Mouse (Mus musculus): ENCODE measurements around the gene 2310034G01Rik. TPM values are rescaled to one million over a fixed set of nuclear protein-coding genes. Genes with fewer than 3 reads are reported as not detected.

The 2310034G01Rik gene
- polyA plus RNA-seq, 1 experiment, result 3.4 TPM

DNA sequence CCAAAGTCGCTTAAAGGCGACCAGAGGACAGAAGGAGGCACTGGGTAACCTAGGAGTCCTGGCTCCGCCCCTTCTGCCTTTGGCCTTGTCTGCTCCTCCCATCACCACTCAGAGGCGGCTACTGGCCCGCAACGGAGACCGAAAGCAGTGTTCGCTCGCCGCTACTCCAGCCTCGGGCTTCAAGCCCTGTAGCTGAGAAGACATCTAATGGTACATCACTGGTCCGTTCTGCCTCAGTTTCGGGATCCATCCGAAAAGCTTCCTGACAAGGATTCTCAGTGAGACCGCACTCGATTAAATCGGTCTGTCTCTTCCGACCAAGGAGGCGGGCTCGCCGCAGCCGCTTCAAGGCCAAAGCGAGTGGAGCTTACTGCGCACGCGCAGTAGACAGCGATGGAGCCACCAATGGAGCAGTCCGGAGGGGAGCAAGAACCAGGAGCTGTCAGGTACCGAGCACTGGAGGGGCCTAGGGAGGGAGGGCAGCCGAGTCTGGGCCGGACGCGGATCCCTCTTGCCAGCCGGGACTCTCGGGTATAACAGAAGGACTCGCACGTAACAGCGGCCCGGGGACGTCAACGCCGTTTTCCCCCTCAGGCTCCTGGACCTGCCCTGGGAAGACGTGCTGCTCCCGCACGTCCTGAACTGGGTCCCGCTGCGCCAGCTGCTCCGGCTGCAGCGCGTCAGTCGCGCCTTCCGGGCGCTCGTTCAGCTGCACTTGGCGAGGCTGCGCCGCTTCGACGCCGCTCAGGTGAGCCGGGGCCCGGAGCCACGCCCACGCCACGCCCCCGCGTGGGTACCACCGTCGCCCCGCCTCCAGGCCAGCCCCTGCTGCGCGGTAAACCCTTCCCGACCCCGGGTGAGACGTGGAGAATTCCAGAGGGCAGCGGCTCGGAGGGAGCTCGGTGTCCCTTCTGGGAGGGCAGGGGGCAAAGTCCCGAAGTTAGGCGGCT, 21.7 kb downstream of the 2310034G01Rik start, which contains the start of gene Fbxl15:
Gene Fbxl15 (plus strand): TSS at position 104 of the 950 bp plus-strand sequence.
- Histone ChIP-seq H3K4me3 (ENCODE audit: low read depth, low read length) (peak within 1 kb of the TSS; percentile 69), H3K36me3 (ENCODE audit: control insufficient read depth, insufficient read depth, low read length) (peaks cover 11% of the 10 kb centered on the region; the same call in 1 of the 2 replicates)
- under 1% methylated on average over 81 of the region's 81 CpGs for WGBS

DNA sequence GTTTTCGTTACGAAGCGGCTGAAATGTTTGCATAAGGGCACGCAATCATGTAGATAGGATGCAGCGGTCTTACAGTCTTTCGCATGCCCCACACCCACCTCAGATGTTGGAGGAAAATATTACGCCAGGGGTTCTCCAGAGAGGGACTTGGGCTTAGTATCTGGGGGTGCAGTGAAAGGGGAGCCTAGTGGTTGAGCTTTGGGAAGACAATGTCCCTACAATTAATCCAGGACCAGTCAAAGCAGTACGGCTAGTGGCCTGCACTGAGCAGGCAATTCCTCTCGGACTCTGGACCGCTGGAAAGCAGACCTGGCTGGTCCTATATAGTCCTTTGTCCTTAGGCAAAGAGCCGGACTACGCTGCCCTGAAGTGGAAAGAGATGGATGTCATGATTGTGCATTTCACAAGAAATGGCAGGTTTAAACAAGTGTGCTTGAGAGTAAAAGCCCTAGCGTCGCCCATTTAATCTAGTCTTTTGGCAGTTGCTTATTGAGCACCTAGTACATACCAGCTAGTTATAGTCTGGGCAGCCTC, 22.5 kb downstream of the 2310034G01Rik start:
- TF ChIP-seq CTCF (IDR thresholded peaks at IDR 0.05; ENCODE audit: extremely low read depth, insufficient read length, insufficient replicate concordance, low read depth, low read length) (no peak), POLR2A (IDR thresholded peaks at IDR 0.05; ENCODE audit: low read depth, low read length) (no peak)
- H3K27ac ChIP-seq (ENCODE audit: insufficient read depth, low read depth, low read length), result peak overlapping the region; percentile 87; the same call in 1 of the 2 replicates
- 15% methylated on average over 14 of the region's 14 CpGs for WGBS
- H3K4me3 ChIP-seq (ENCODE audit: low read depth, low read length), result peak overlapping the region; percentile 69
- peaks cover 15% of the 10 kb centered on the region for H3K4me1 ChIP-seq (ENCODE audit: control insufficient read depth, insufficient read depth, insufficient read length, low read length)
- H3K27me3 ChIP-seq (ENCODE audit: control insufficient read depth, insufficient read depth, low read length), result peaks cover 11% of the 10 kb centered on the region; the same call in 1 of the 2 replicates
- H3K36me3 ChIP-seq (ENCODE audit: control insufficient read depth, insufficient read depth, low read length), result peaks cover 11% of the 10 kb centered on the region; the same call in 1 of the 2 replicates

More for the DNA sequence above, 21.7 kb downstream of the 2310034G01Rik start, which contains the start of gene Fbxl15:
- peaks cover 11% of the 10 kb centered on the region; the same call in 1 of the 2 replicates for H3K27me3 ChIP-seq (ENCODE audit: control insufficient read depth, insufficient read depth, low read length)
- peaks cover 15% of the 10 kb centered on the region for H3K4me1 ChIP-seq (ENCODE audit: control insufficient read depth, insufficient read depth, insufficient read length, low read length)
- H3K27ac ChIP-seq (ENCODE audit: insufficient read depth, low read depth, low read length), result peak within 1 kb of the TSS; percentile 87
- TF ChIP-seq CTCF (IDR thresholded peaks at IDR 0.05; ENCODE audit: extremely low read depth, insufficient read length, insufficient replicate concordance, low read depth, low read length) (no peak), POLR2A (IDR thresholded peaks at IDR 0.05; ENCODE audit: low read depth, low read length) (peak; percentile 55)

- peaks cover 15% of the 10 kb centered on the region for H3K4me1 ChIP-seq (ENCODE audit: control insufficient read depth, insufficient read depth, insufficient read length, low read length)
- WGBS, result 1% methylated on average over 35 of the region's 35 CpGs
- H3K27me3 ChIP-seq (ENCODE audit: control insufficient read depth, insufficient read depth, low read length), result peaks cover 11% of the 10 kb centered on the region; the same call in 1 of the 2 replicates
- H3K36me3 ChIP-seq (ENCODE audit: control insufficient read depth, insufficient read depth, low read length), result peaks cover 10% of the 10 kb centered on the region; the same call in 1 of the 2 replicates
- H3K27ac ChIP-seq (ENCODE audit: insufficient read depth, low read depth, low read length), result peak within 1 kb of the TSS; percentile 87; the same call in 1 of the 2 replicates
- H3K4me3 ChIP-seq (ENCODE audit: low read depth, low read length), result peak within 1 kb of the TSS; percentile 69
- TF ChIP-seq POLR2A (IDR thresholded peaks at IDR 0.05; ENCODE audit: low read depth, low read length) (no peak; the same call in 1 of the 2 replicates), CTCF (IDR thresholded peaks at IDR 0.05; ENCODE audit: extremely low read depth, insufficient read length, insufficient replicate concordance, low read depth, low read length) (no peak)
Observed at GRCm38 (mm10) chr19:46326756-46327305, 23.3 kb downstream of the 2310034G01Rik start, which contains the start of gene Psd. Gene Psd, minus strand, starts transcription at chr19:46327156.

DNA sequence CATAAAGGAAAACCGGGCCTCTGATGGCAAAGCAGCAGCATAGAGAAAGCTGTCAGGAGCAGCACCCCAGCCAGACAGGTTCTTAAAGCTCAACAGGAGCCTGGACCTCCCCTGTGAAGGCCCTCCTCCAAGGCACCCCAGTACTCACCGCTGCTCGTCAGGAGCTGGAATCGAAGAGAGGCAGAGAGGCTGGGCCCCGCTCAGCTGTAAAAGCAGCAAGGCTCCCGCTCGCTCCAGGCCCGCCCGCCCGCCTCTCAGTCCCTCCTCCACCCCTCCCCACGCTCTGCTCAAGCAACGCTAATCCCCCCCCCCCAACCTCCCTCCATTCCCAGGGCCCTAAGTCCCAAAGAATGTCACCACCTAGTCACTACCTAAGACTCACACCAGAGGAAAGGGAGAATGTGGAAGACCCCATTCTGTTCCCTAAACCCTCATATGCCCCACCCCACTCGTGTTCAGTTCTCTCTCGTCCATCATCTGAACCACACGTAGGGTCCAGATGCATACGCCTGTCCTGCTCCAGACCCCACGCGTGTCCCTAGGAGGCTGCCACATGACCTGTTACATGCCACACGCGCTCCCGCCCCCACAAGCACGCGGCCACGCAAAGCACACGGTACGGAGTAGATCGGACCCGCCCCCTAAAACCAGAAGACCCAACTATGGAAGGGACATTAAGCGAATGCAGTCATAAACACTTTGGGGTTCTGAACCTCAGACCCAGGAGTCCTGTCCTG, 23.9 kb downstream of the 2310034G01Rik start:
- Histone ChIP-seq H3K27me3 (ENCODE audit: control insufficient read depth, insufficient read depth, low read length) (peaks cover 11% of the 10 kb centered on the region; the same call in 1 of the 2 replicates), H3K4me1 (ENCODE audit: control insufficient read depth, insufficient read depth, insufficient read length, low read length) (peaks cover 15% of the 10 kb centered on the region), H3K4me3 (ENCODE audit: low read depth, low read length) (no peak overlapping the region), H3K27ac (ENCODE audit: insufficient read depth, low read depth, low read length) (no peak overlapping the region), H3K36me3 (ENCODE audit: control insufficient read depth, insufficient read depth, low read length) (peaks cover 5% of the 10 kb centered on the region; the same call in 1 of the 2 replicates)
- 13% methylated on average over 29 of the region's 29 CpGs for WGBS
- TF ChIP-seq CTCF (IDR thresholded peaks at IDR 0.05; ENCODE audit: extremely low read depth, insufficient read length, insufficient replicate concordance, low read depth, low read length) (no peak), POLR2A (IDR thresholded peaks at IDR 0.05; ENCODE audit: low read depth, low read length) (no peak)

GRCm38 (mm10) chr19:46324918-46325317, 25.2 kb downstream of the 2310034G01Rik start:
- no peak for TF ChIP-seq POLR2A (IDR thresholded peaks at IDR 0.05; ENCODE audit: low read depth, low read length)
- no peak for TF ChIP-seq CTCF (IDR thresholded peaks at IDR 0.05; ENCODE audit: extremely low read depth, insufficient read length, insufficient replicate concordance, low read depth, low read length)
- H3K27ac ChIP-seq (ENCODE audit: insufficient read depth, low read depth, low read length), result no peak overlapping the region
- H3K4me1 ChIP-seq (ENCODE audit: control insufficient read depth, insufficient read depth, insufficient read length, low read length), result peaks cover 15% of the 10 kb centered on the region
- H3K27me3 ChIP-seq (ENCODE audit: control insufficient read depth, insufficient read depth, low read length), result peaks cover 11% of the 10 kb centered on the region; the same call in 1 of the 2 replicates
- 46% methylated on average over 5 of the region's 5 CpGs for WGBS
- no peaks in the 10 kb centered on the region for H3K36me3 ChIP-seq (ENCODE audit: control insufficient read depth, insufficient read depth, low read length)
- H3K4me3 ChIP-seq (ENCODE audit: low read depth, low read length), result no peak overlapping the region

DNA sequence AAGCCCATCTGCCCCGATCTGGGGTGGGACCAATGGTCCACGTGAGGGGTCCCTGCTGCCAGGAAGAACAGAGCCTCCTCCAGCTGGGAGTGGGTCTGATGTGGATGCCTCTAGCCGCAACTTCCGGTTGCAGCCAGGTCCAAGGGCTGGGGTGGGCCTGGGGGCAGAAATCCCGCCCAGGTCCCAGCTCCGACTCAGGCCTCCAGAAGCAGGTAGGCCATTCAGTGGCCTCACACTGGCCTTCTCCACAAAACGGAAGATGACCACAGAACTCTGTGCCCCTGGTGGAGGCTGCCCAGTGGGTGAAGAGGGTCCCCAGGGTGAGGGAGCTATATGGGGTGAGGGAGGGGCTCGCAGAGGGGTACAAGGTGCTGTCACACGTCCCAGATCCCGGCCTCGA, 25.7 kb downstream of the 2310034G01Rik start:
- Histone ChIP-seq H3K4me3 (ENCODE audit: low read depth, low read length) (no peak overlapping the region), H3K27ac (ENCODE audit: insufficient read depth, low read depth, low read length) (no peak overlapping the region), H3K4me1 (ENCODE audit: control insufficient read depth, insufficient read depth, insufficient read length, low read length) (peaks cover 14% of the 10 kb centered on the region), H3K36me3 (ENCODE audit: control insufficient read depth, insufficient read depth, low read length) (no peaks in the 10 kb centered on the region), H3K27me3 (ENCODE audit: control insufficient read depth, insufficient read depth, low read length) (peaks cover 16% of the 10 kb centered on the region; the same call in 1 of the 2 replicates)
- 63% methylated on average over 11 of the region's 11 CpGs for WGBS
- TF ChIP-seq CTCF (IDR thresholded peaks at IDR 0.05; ENCODE audit: extremely low read depth, insufficient read length, insufficient replicate concordance, low read depth, low read length) (no peak), POLR2A (IDR thresholded peaks at IDR 0.05; ENCODE audit: low read depth, low read length) (no peak)
